Mouse (Mus musculus): ENCODE data around the gene Ap1m1.

GRCm38 (mm10) chr8:72192065-72192464, 47.8 kb upstream of the Ap1m1 start:
- TF ChIP-seq CTCF (IDR thresholded peaks at IDR 0.05; ENCODE audit: extremely low read depth, insufficient read length, insufficient replicate concordance, low read depth, low read length) (no peak), POLR2A (IDR thresholded peaks at IDR 0.05; ENCODE audit: low read depth, low read length) (no peak)

Measured in small intestine, adult 2 months (tissue).